12 mouse cellular contexts compared by ENCODE assay signal in genomic region chr3:93506881-93507325, GRCm38 (mm10). TPM values are rescaled to one million over a fixed set of nuclear protein-coding genes. Genes with fewer than 3 reads are reported as not detected.
DNase-seq lines count a peak whose midpoint lies in the region; ATAC-seq and TF ChIP-seq lines count a peak whose summit lies in the region.
"Had no signal": no experiment of that assay in that cellular context is flagged by ENCODE, and none has a peak within 500 bp of the region (broad histone marks: within the 10 kb centered on the region; RNA-seq: fewer than 3 reads in every experiment).

No protein-coding gene starts in this region.

- TF ChIP-seq CTCF in lung, postnatal 0 days (IDR thresholded peaks at IDR 0.05), result no peak

- no peaks in the 10 kb centered on the region for H3K9me3 ChIP-seq in lung, postnatal 0 days (ENCODE audit: low read length)
- peaks cover 4% of the 10 kb centered on the region for H3K9me3 ChIP-seq in midbrain, embryonic 16.5 days (replicated peaks; ENCODE audit: control insufficient read depth, low read length, poor library complexity, severe bottlenecking)
- H3K9me3 ChIP-seq: heart, embryonic 15.5 days; midbrain, embryonic 13.5 days had no signal

- H3K27ac ChIP-seq in lung, postnatal 0 days (ENCODE audit: low read length), result peak overlapping the region; percentile 66
- H3K27ac ChIP-seq in midbrain, embryonic 16.5 days (ENCODE audit: low read length), result no peak overlapping the region
- H3K27ac ChIP-seq: limb, embryonic 13.5 days; midbrain, embryonic 13.5 days had no signal

- peak; percentile 9 to 18 for DNase-seq in spleen, postnatal 36 days (ENCODE audit: low spot score in 2 of 2)
- no peak for DNase-seq in spleen, adult 18-20 months
- peak; percentile 80 for DNase-seq in fat pad, adult 2 months (ENCODE audit: extremely low read depth, low read depth, low spot score)
- peak; percentile 90 for DNase-seq in lung, postnatal 0 days (ENCODE audit: low spot score)
- DNase-seq in thymus, postnatal 36 days, result peak; percentile 25 to 38
- no peak for DNase-seq in liver
- DNase-seq: cerebellum, adult 11-12 months had no signal

- ATAC-seq in lung, postnatal 0 days, result peak; percentile 82
- ATAC-seq in midbrain, embryonic 16.5 days, result no peak
- ATAC-seq: midbrain, embryonic 13.5 days had no signal

- H3K9ac ChIP-seq in lung, postnatal 0 days (replicated peaks; ENCODE audit: low read depth), result no peak overlapping the region
- no peak overlapping the region for H3K9ac ChIP-seq in midbrain, embryonic 16.5 days (ENCODE audit: low read depth, low read length)
- H3K9ac ChIP-seq: heart, embryonic 15.5 days; limb, embryonic 13.5 days; midbrain, embryonic 13.5 days had no signal

- peak; percentile 87 for TF ChIP-seq EP300 in lung, postnatal 0 days (IDR thresholded peaks at IDR 0.05)

- H3K4me2 ChIP-seq in lung, postnatal 0 days (replicated peaks; ENCODE audit: low read depth, low read length), result peak overlapping the region; percentile 38; the same call in 1 of the 2 replicates
- H3K4me2 ChIP-seq in midbrain, embryonic 16.5 days (ENCODE audit: low read length), result no peak overlapping the region
- H3K4me2 ChIP-seq: midbrain, embryonic 13.5 days had no signal

- no peaks in the 10 kb centered on the region for H3K27me3 ChIP-seq in lung, postnatal 0 days (replicated peaks; ENCODE audit: insufficient read depth, low read length)
- no peaks in the 10 kb centered on the region for H3K27me3 ChIP-seq in midbrain, embryonic 16.5 days (ENCODE audit: control insufficient read depth, insufficient read depth, low read depth, low read length)
- H3K27me3 ChIP-seq: heart, embryonic 15.5 days; midbrain, embryonic 13.5 days had no signal

- WGBS in lung, postnatal 0 days, result 48% methylated on average over 5 of the region's 5 CpGs
- 74% methylated on average over 5 of the region's 5 CpGs for WGBS in midbrain, embryonic 16.5 days

- no peaks in the 10 kb centered on the region for H3K4me1 ChIP-seq in lung, postnatal 0 days (ENCODE audit: insufficient read depth, low read depth, low read length)
- no peaks in the 10 kb centered on the region for H3K4me1 ChIP-seq in midbrain, embryonic 16.5 days (ENCODE audit: control insufficient read depth, insufficient read depth, low read length)
- H3K4me1 ChIP-seq: heart, embryonic 15.5 days; limb, embryonic 13.5 days; midbrain, embryonic 13.5 days had no signal

- no peaks in the 10 kb centered on the region for H3K36me3 ChIP-seq in lung, postnatal 0 days (ENCODE audit: insufficient read depth, low read length)
- no peaks in the 10 kb centered on the region for H3K36me3 ChIP-seq in midbrain, embryonic 16.5 days (ENCODE audit: control insufficient read depth, insufficient read depth, low read length)
- H3K36me3 ChIP-seq: heart, embryonic 15.5 days; limb, embryonic 13.5 days; midbrain, embryonic 13.5 days had no signal

- H3K4me3 ChIP-seq in lung, postnatal 0 days (ENCODE audit: low read depth, low read length), result no peak overlapping the region
- no peak overlapping the region for H3K4me3 ChIP-seq in midbrain, embryonic 16.5 days (ENCODE audit: low read depth, low read length)
- H3K4me3 ChIP-seq: limb, embryonic 13.5 days; midbrain, embryonic 13.5 days had no signal

RNA-seq across cellular contexts. Expression of gene S100a11, which starts 13.4 kb away (rescaled TPM):
- 2,427 and 2,513 TPM in 2 replicates for polyA plus RNA-seq in lung, postnatal 0 days (2015; fragmentation: Nextera tagmentation; extraction: Ambion mirVana)
- 135 and 141 TPM in 2 replicates for polyA plus RNA-seq in midbrain, embryonic 16.5 days (2015; fragmentation: Nextera tagmentation; extraction: Ambion mirVana)

RNA-seq across cellular contexts. Expression of gene Tchhl1, which starts 38.3 kb away (rescaled TPM):
- not detected in 2 replicates for polyA plus RNA-seq in lung, postnatal 0 days (2015; fragmentation: Nextera tagmentation; extraction: Ambion mirVana)
- polyA plus RNA-seq in midbrain, embryonic 16.5 days (2015; fragmentation: Nextera tagmentation; extraction: Ambion mirVana), result not detected in 2 replicates
- polyA plus RNA-seq: heart, embryonic 15.5 days; large intestine, adult 2 months; limb, embryonic 13.5 days; midbrain, embryonic 13.5 days had no signal

RNA-seq across cellular contexts. Expression of gene S100a10, which starts 48.0 kb away (rescaled TPM):
- polyA plus RNA-seq in lung, postnatal 0 days (2015; fragmentation: Nextera tagmentation; extraction: Ambion mirVana), result 395 and 447 TPM in 2 replicates
- 87.0 and 107 TPM in 2 replicates for polyA plus RNA-seq in midbrain, embryonic 16.5 days (2015; fragmentation: Nextera tagmentation; extraction: Ambion mirVana)

Comparison
In these comparisons a context has a peak if more than half of its experiments do, and no peak if none do; other contexts are left out.
1. DNase-seq: peak in spleen, postnatal 36 days (2 of 2), fat pad, adult 2 months (single experiment), lung, postnatal 0 days (single experiment) and thymus, postnatal 36 days (2 of 2); none in spleen, adult 18-20 months (0 of 2) and liver (single experiment).
2. RNA of gene S100a11, which starts 13.4 kb away (polyA plus RNA-seq): 2,427 to 2,513 TPM in lung, postnatal 0 days; 135 to 141 TPM in midbrain, embryonic 16.5 days; every median in the first group is over 10 times any median in the second.